Mouse (Mus musculus) midbrain, embryonic 14.5 days (tissue): ENCODE measurements around the gene Cetn2. TPM values are rescaled to one million over a fixed set of nuclear protein-coding genes. Genes with fewer than 3 reads are reported as not detected.
A peak's percentile ranks its signal among the peaks of the same experiment; 100 is the strongest.

Experiments
- ATAC-seq: fragments of 200-750 bp; cut with Nextera tagmentation; 2 replicates; pipeline ENCODE4 v1.8.0; 2017; ENCODE audit warnings: moderate number of reproducible peaks, moderate library complexity; ENCODE audit not compliant: low FRiP score, low TSS enrichment
- DNase-seq: peaks from one replicate; pipeline ENCODE4 v3.0.0-alpha.2; 2015
- H3K27ac ChIP-seq: fragments of 300-500 bp; sonication (generic); replicated peaks from 2 replicates; pipeline ENCODE4 v1.5.1; 2014; ENCODE audit warnings: mild to moderate bottlenecking, low read depth, low read length, moderate library complexity
- H3K27me3 ChIP-seq: fragments of 300-500 bp; sonication (generic); 2 replicates; pipeline ENCODE4 v1.6.1; 2014; ENCODE audit warnings: low read length, control low read depth, mixed read lengths; ENCODE audit not compliant: control insufficient read depth, insufficient read depth
- H3K36me3 ChIP-seq: fragments of 300-500 bp; sonication (generic); 2 replicates; pipeline ENCODE4 v1.6.1; 2014; ENCODE audit warnings: low read length, control low read depth; ENCODE audit not compliant: control insufficient read depth, insufficient read depth
- H3K4me1 ChIP-seq: fragments of 300-500 bp; sonication (generic); 2 replicates; pipeline ENCODE4 v1.6.1; 2014; ENCODE audit warnings: mild to moderate bottlenecking, antibody characterized with exemption, low read length, control low read depth; ENCODE audit not compliant: control insufficient read depth, insufficient read depth
- H3K4me2 ChIP-seq: fragments of 300-500 bp; sonication (generic); 2 replicates; pipeline ENCODE4 v1.6.1; 2014; ENCODE audit warnings: mild to moderate bottlenecking, low read length, moderate library complexity
- H3K4me3 ChIP-seq: fragments of 300-500 bp; sonication (generic); replicated peaks from 2 replicates; pipeline ENCODE4 v1.5.1; 2014; ENCODE audit warnings: low read depth, low read length
- H3K9ac ChIP-seq: fragments of 300-500 bp; sonication (generic); replicated peaks from 2 replicates; pipeline ENCODE4 v1.6.1; 2014; ENCODE audit warnings: mild to moderate bottlenecking, low read length, moderate library complexity
- H3K9me3 ChIP-seq: fragments of 300-500 bp; sonication (generic); 2 replicates; pipeline ENCODE4 v1.6.1; 2016; ENCODE audit warnings: low read length, control low read depth, mixed read lengths; ENCODE audit not compliant: control insufficient read depth
- WGBS: fragments of 180-500 bp; shearing (Covaris S2); extraction: QIAGEN DNeasy Blood & Tissue Kit; methylation state at CpG from one replicate; pipeline ENCODE4 v1.1.7; 2014; 5-methylcytosine and 5-hydroxymethylcytosine counted together
- polyA plus RNA-seq: library from polyadenylated mRNA; unstranded; fragments of >200 nt; fragmentation: Nextera tagmentation; extraction: Ambion mirVana; gene quantifications from 2 replicates; pipeline ENCODE4 v1.2.1, GENCODE M21; 2014

Cetn2 gene
- polyA plus RNA-seq, 1 experiment from 2014 or later, result 83.7 TPM

GRCm38 (mm10) chrX:72908404-72908741 lies 9.8 kb downstream of the Cetn2 start:
- no peaks in the 10 kb centered on the region for H3K4me1 ChIP-seq
- no peak overlapping the region for H3K4me3 ChIP-seq
- H3K9ac ChIP-seq, result no peak overlapping the region
- 19% methylated on average over 2 of the region's 2 CpGs for WGBS
- no peak overlapping the region for H3K4me2 ChIP-seq
- ATAC-seq (peak; percentile 67; the same call in 1 of the 2 replicates), DNase-seq (peak; percentile 80)
- no peaks in the 10 kb centered on the region for H3K36me3 ChIP-seq
- H3K9me3 ChIP-seq, result no peaks in the 10 kb centered on the region
- H3K27ac ChIP-seq, result no peak overlapping the region
- no peaks in the 10 kb centered on the region for H3K27me3 ChIP-seq

GRCm38 (mm10) chrX:72907619-72908403 lies 10.4 kb downstream of the Cetn2 start:
- Histone ChIP-seq H3K4me2 (no peak overlapping the region), H3K4me3 (no peak overlapping the region), H3K27me3 (no peaks in the 10 kb centered on the region), H3K4me1 (no peaks in the 10 kb centered on the region), H3K9ac (no peak overlapping the region), H3K36me3 (no peaks in the 10 kb centered on the region), H3K27ac (no peak overlapping the region), H3K9me3 (no peaks in the 10 kb centered on the region)
- peak; percentile 40; the same call in 1 of the 2 replicates for ATAC-seq
- WGBS, result 82% methylated on average over 6 of the region's 6 CpGs
- no peak for DNase-seq

- H3K9ac ChIP-seq, result no peak overlapping the region
- no peaks in the 10 kb centered on the region for H3K4me1 ChIP-seq
- 51% methylated on average over 1 of the region's 1 CpGs for WGBS
- no peak for ATAC-seq
- H3K9me3 ChIP-seq, result no peaks in the 10 kb centered on the region
- H3K27ac ChIP-seq, result no peak overlapping the region
- H3K36me3 ChIP-seq, result no peaks in the 10 kb centered on the region
- no peaks in the 10 kb centered on the region for H3K27me3 ChIP-seq
- H3K4me2 ChIP-seq, result no peak overlapping the region
- peak; percentile 65 for DNase-seq
- H3K4me3 ChIP-seq, result no peak overlapping the region
Observed at GRCm38 (mm10) chrX:72902530-72902929, 15.7 kb downstream of the Cetn2 start.

GRCm38 (mm10) chrX:72896055-72896437 lies 22.2 kb downstream of the Cetn2 start:
- Histone ChIP-seq H3K4me2 (peak overlapping the region; percentile 18), H3K27ac (peak overlapping the region; percentile 89), H3K36me3 (no peaks in the 10 kb centered on the region), H3K9me3 (no peaks in the 10 kb centered on the region), H3K4me1 (peaks cover 11% of the 10 kb centered on the region; the same call in 1 of the 2 replicates), H3K9ac (no peak overlapping the region), H3K4me3 (no peak overlapping the region), H3K27me3 (no peaks in the 10 kb centered on the region)
- 36% methylated on average over 1 of the region's 1 CpGs for WGBS
- DNase-seq (no peak), ATAC-seq (no peak; the same call in none of the 2 replicates)

GRCm38 (mm10) chrX:72895388-72896054 lies 22.7 kb downstream of the Cetn2 start:
- peak overlapping the region; percentile 18 for H3K4me2 ChIP-seq
- 22% methylated on average over 5 of the region's 5 CpGs for WGBS
- no peaks in the 10 kb centered on the region for H3K9me3 ChIP-seq
- no peak overlapping the region for H3K9ac ChIP-seq
- no peaks in the 10 kb centered on the region for H3K36me3 ChIP-seq
- no peak overlapping the region for H3K4me3 ChIP-seq
- H3K27ac ChIP-seq, result peak overlapping the region; percentile 89
- peak; percentile 95 for ATAC-seq
- H3K27me3 ChIP-seq, result no peaks in the 10 kb centered on the region
- DNase-seq, result peak; percentile 88
- H3K4me1 ChIP-seq, result peaks cover 11% of the 10 kb centered on the region; the same call in 1 of the 2 replicates

Other genes starting within 250 kb of the Cetn2 start
- gene Gabrq, start 93.2 kb downstream of the Cetn2 start, polyA plus RNA-seq, result 3.2 and 4.1 TPM in 2 replicates
- gene Nsdhl, start 146 bp upstream of the Cetn2 start, polyA plus RNA-seq, result 48.1 and 48.8 TPM in 2 replicates
- gene Zfp185, start 68.9 kb upstream of the Cetn2 start, polyA plus RNA-seq, result 0.39 and 0.71 TPM in 2 replicates
- gene Pnma5, start 118.7 kb upstream of the Cetn2 start, polyA plus RNA-seq, result not detected in 2 replicates
- gene Pnma3, start 146.4 kb upstream of the Cetn2 start, polyA plus RNA-seq, result 1.8 and 2.1 TPM in 2 replicates
- 0.62 TPM in 1 of 2 replicates, not detected in the other for gene Xlr4a, start 164.1 kb upstream of the Cetn2 start, polyA plus RNA-seq
- gene Xlr3a, start 178.7 kb upstream of the Cetn2 start, polyA plus RNA-seq, result 2.9 and 4.7 TPM in 2 replicates
- 0.61 and 1.5 TPM in 2 replicates for gene Gm14685, start 198.6 kb upstream of the Cetn2 start, polyA plus RNA-seq
- not detected in 2 replicates for gene Xlr5b, start 230.4 kb upstream of the Cetn2 start, polyA plus RNA-seq
- 0.72 and 0.86 TPM in 2 replicates for gene DXBay18, start 231.0 kb upstream of the Cetn2 start, polyA plus RNA-seq